Mouse (Mus musculus) cerebellum, adult 9-11 months (tissue): Measurements from ENCODE around the gene Kcnq4.

Experiments used
- DNase-seq: peaks from one replicate; pipeline ENCODE4 v3.0.0; 2022

Kcnq4 gene

DNA sequence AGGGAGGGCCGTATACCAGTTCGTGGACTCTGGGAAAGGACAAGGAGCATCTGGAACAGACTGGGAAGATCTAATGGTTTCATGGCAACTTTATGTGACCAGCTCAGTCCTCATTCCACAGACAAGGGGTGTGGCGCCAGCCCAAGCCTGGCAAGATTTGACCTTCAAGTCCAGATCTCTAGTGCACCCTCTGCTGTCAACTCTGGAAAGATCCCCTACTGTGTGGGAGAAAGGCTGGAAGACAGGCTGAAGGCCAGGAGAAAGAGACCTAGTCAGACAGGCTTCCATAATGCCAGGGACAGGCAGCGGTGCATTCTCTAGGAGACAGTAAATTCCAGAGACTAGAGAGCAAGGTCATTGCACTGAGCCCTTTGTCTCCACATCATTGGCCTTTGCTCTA, 79.9 kb downstream of the Kcnq4 start:
- peak; percentile 47 for DNase-seq

DNA sequence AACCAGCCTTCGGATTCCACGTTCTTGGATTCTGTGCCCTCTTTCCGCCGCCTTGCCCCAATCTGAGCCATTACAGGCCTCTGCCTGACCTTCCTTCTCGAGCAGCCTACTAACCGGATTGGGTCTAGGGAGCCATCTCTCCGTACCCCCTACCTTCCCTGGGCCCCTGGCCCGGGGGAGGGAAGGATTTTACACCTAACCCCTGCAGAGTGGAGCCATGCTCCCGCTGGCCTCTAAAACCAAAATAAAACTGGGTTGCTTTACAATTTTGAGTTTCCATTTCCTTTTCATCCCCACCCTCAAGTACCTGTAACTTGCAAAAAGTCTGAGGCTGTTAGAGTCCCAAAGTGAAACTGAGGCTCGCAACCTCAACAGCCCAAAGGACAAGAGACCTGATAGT, 80.9 kb downstream of the Kcnq4 start:
- no peak for DNase-seq

GRCm38 (mm10) chr4:120667045-120667501, 81.3 kb downstream of the Kcnq4 start:
- DNase-seq: peak; percentile 67

GRCm38 (mm10) chr4:120666358-120667024, 81.9 kb downstream of the Kcnq4 start, which contains the start of gene Cited4:
TSS of gene Cited4 (plus strand) at chr4:120666572.
- DNase-seq: peak; percentile 95

DNA sequence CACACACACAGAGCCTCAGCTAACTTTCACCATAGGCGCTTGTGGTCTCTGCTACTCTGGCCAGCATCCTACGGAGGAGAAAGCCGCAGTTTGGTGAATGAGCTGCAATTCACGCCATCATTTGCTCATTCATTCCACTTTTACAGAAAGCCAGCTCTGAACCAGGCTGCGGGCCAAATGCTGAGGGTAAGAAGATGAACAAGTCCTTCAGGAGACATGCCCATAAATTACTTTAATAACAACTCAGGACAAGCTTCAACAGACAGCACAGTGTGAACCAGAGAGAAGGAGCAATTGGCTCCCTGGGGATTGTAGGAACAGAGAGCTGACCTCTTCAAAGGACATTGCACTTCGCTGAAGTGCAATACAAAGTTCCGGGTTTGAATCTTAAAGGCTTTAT, 82.6 kb downstream of the Kcnq4 start:
- peak; percentile 50 for DNase-seq

DNA sequence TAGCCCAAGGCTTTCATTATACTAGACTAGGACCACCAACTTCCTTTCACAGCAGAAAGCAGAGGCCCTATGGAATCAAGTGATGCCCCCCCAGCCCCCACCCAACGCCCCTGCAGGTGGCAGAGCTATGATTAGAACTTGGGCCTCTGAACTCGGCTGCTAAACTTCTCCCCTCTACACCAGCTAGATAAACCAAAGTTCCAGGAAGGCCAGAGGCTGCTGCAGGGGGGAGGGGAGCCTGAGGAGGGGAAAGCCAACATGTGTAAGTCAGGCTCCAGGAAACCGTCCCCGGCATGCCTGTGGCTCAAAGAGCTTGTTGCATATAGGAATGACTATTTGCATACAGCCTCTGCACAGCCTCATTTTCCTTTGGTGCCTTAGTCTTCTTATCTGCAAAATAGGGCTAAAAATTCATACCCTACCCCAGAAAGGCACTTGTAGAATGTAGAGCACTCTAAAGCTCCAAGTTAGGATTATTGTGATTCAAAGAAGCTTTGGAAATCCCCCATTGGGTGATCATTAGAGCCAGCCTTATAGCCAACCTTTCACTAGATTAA, 83.2 kb downstream of the Kcnq4 start:
- peak; percentile 35 for DNase-seq

DNA sequence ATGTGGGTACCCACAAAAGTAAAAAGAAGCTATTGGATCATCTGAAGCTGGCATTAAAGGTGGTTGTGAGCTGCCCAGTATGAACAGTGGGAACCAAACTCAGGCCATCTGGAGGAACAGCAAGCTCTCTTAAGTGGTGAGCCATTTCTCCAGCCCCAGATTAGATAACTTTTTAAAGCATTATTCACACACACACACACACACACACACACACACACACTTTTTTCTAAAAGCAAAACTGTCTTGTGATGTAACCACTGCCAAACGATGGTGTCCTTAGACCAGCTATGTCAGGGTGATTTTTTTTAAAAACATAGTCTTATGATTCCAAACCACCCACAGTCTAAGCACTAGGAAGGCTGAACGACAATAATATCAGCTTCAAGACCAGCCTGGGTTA, 83.8 kb downstream of the Kcnq4 start:
- DNase-seq: no peak

GRCm38 (mm10) chr4:120660485-120660884, 87.9 kb downstream of the Kcnq4 start:
- DNase-seq: no peak

DNA sequence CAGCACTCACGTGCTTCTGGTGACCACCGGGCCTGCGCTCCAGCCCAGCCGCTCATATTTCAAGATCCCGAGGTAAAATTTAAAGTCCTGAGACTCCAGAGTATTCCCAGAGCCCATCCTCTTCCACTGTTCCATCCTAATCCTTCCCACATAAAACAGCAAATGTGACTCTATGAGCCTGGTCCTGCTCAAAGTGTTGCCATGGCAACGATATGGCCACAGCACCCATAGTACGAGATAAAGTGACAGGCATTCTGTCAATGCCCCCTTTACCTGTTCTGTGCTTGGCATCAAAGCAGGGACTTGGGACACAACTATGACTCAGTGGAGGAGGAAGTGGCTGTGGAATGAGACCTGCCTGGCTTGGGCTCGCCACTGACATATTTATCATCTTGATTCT, 92.5 kb downstream of the Kcnq4 start:
- no peak for DNase-seq

DNA sequence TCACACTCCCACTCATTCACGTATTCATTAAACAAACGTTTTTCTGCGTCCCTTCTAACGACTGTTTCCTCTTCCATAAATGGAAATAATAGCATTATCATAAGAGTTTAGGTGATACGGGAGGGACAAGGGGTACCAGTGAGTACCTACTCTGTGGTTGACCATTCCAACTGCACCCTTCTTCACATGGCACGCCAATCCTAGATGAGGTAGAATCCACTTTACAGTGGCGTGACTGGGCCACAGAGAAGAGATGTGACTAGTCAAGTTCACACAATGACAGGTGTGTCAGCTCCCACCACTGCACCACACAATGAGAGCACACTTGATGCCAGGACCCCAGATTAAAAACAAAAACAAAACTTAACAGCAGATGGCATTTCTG, 98.2 kb downstream of the Kcnq4 start:
- peak; percentile 36 for DNase-seq

DNA sequence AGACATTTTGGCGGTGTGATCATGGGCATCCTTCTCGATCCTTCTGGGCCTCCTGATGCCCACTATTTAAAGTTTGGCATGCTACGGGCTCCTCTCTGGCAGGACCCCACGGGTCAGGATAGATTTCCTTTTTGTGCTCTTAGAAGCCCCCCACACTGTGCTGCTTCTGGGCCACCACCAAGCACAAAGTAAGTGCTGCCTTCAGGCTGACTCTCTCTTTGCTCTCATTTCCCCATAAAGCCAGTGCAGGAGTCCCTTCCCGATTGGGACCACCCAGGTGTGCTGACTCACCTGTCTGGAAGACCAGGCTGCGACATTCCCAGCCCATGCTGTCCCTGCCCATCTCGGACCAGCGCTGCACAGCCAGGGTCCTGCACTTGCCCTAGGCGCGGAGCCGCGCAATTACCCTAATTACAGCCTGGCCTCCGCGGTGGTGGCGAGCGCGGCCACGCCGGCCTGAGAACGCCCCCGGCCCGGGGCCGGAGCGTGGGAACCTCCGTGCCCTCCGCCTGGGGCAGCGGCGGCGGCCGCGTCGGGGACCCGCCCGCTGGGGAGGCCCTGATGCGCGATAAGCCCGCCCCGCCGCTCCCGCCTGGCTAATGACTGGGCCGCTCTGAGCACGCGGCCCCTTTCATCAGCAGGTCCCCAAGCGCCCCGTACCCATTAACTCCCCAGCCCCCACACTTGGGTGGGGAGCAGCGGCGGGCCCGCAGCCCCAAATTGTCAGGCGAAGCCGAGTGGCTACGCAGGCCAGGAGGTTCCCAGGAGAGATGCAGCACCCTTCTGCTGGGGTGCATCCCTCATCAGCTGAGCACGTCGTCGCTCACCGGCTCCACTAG, 98.8 kb downstream of the Kcnq4 start:
- peak; percentile 65 for DNase-seq
